Mouse (Mus musculus) heart, embryonic 15.5 days (tissue): ENCODE data around the gene Ppp1r18. TPM values are rescaled to one million over a fixed set of nuclear protein-coding genes. Genes with fewer than 3 reads are reported as not detected.

Experiments
- ATAC-seq: fragments of 200-750 bp; cut with Nextera tagmentation; replicated peaks from 2 replicates; pipeline ENCODE4 v1.8.0; 2017; ENCODE audit warnings: low read depth, moderate TSS enrichment; ENCODE audit not compliant: insufficient number of reproducible peaks, insufficient read depth, low FRiP score
- H3K27ac ChIP-seq: fragments of 300-500 bp; sonication (generic); 2 replicates; pipeline ENCODE4 v1.5.1; 2015; ENCODE audit warnings: mild to moderate bottlenecking, inconsistent platforms
- H3K27me3 ChIP-seq: fragments of 300-500 bp; sonication (generic); 2 replicates; pipeline ENCODE4 v1.6.1; 2015; ENCODE audit warnings: inconsistent platforms
- H3K36me3 ChIP-seq: fragments of 300-500 bp; sonication (generic); 2 replicates; pipeline ENCODE4 v1.6.1; 2015; ENCODE audit warnings: mild to moderate bottlenecking, inconsistent platforms
- H3K4me1 ChIP-seq: fragments of 300-500 bp; sonication (generic); replicated peaks from 2 replicates; pipeline ENCODE4 v1.6.1; 2015; ENCODE audit warnings: inconsistent platforms
- H3K4me2 ChIP-seq: fragments of 300-500 bp; sonication (generic); 2 replicates; pipeline ENCODE4 v1.6.1; 2015; ENCODE audit warnings: inconsistent platforms, mild to moderate bottlenecking, moderate library complexity
- H3K4me3 ChIP-seq: fragments of 300-500 bp; sonication (generic); 2 replicates; pipeline ENCODE4 v1.5.1; 2015; ENCODE audit warnings: mild to moderate bottlenecking, inconsistent platforms
- H3K9ac ChIP-seq: fragments of 300-500 bp; sonication (generic); 2 replicates; pipeline ENCODE4 v1.6.1; 2015; ENCODE audit warnings: mild to moderate bottlenecking, inconsistent platforms
- H3K9me3 ChIP-seq: fragments of 300-500 bp; sonication (generic); replicated peaks from 2 replicates; pipeline ENCODE4 v1.6.1; 2016; ENCODE audit warnings: inconsistent platforms
- WGBS: fragments of 180-500 bp; shearing (Covaris S2); methylation state at CpG from one replicate; pipeline ENCODE4 v1.1.7; 2015; ENCODE audit warnings: mixed read lengths; 5-methylcytosine and 5-hydroxymethylcytosine counted together
- polyA plus RNA-seq: library from polyadenylated mRNA; unstranded; fragments of >200 nt; fragmentation: Nextera tagmentation; extraction: Ambion mirVana; gene quantifications from 2 replicates; pipeline ENCODE4 v1.2.1, GENCODE M21; 2015

The Ppp1r18 gene
- polyA plus RNA-seq, 1 experiment from 2014 or later: 17.9 TPM

DNA sequence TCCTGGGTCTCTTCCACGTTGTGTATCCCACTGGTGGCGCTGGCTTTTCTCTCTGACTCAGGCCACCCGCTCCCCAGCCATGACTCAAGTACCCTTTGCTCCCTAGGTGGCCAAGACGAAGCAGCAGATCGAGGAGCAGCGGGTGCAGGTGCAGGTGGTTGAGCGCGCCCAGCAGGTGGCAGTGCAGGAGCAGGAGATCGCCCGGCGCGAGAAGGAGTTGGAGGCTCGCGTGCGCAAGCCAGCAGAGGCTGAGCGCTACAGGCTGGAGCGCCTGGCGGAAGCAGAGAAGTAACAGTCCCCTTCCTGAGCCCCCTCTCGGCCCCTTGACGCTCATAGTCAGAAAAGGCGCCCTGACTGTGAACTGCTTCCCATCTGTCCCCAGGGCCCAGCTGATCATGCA, 35.7 kb upstream of the Ppp1r18 start:
- 0 out of 2 replicates have a peak overlapping the region, but pooled peaks have one; percentile 43 for H3K9ac ChIP-seq

DNA sequence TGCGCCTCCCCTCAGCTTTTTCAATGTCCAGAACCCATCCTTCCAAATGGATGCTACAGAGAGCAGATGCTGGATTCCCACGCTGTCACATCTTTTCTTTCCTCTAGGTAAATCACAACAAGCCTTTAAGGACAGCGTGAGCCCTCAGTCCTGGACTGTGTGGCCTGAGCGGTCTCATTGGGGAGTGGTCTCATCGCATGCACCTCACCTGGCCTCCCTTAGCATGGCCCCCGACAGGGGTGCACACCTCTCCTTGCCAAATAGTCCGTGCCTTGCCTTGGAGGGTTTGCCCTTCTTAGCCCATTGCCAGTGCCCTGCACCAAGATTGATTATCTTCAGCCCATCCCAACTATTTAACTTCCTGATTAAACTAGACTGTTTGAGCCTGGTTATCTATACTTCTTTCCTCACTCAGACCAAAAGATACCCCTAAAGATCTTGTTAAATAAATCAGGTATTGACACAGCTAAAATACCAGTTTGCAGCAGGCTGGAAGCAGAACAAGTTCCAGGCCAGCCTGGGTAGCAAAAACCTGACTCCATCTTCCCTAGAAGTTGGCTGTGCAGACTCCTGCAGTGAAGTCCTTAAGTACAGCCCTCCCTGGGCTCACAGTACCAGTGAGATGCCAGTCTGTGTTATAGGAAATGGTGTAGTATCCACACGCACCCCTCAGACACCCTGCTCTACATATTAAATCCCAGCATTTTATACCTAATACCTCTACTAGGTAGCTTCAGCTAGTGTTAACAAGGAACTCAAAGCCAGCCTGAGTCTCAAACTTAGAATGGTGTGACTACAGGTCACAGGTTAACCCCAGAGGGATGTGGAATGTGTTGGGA, 32.8 kb upstream of the Ppp1r18 start:
- H3K9ac ChIP-seq: no peak overlapping the region
- H3K36me3 ChIP-seq: peaks cover 69% of the 10 kb centered on the region
- ATAC-seq: no peak
- H3K27ac ChIP-seq: no peak overlapping the region
- H3K4me2 ChIP-seq: no peak overlapping the region
- 71% methylated on average over 8 of the region's 8 CpGs for WGBS
- no peaks in the 10 kb centered on the region for H3K27me3 ChIP-seq
- peaks cover 40% of the 10 kb centered on the region for H3K4me1 ChIP-seq
- no peaks in the 10 kb centered on the region for H3K9me3 ChIP-seq
- H3K4me3 ChIP-seq: no peak overlapping the region

More for the DNA sequence above, 35.7 kb upstream of the Ppp1r18 start:
- peak; percentile 75 for ATAC-seq
- H3K4me3 ChIP-seq: 0 out of 2 replicates have a peak overlapping the region, but pooled peaks have one; percentile 24
- WGBS: 2% methylated on average over 21 of the region's 21 CpGs
- peaks cover 76% of the 10 kb centered on the region for H3K36me3 ChIP-seq
- peak overlapping the region; percentile 41; the same call in 1 of the 2 replicates for H3K4me2 ChIP-seq
- peaks cover 26% of the 10 kb centered on the region for H3K4me1 ChIP-seq
- no peaks in the 10 kb centered on the region for H3K9me3 ChIP-seq
- peak overlapping the region; percentile 58 for H3K27ac ChIP-seq
- no peaks in the 10 kb centered on the region for H3K27me3 ChIP-seq

DNA sequence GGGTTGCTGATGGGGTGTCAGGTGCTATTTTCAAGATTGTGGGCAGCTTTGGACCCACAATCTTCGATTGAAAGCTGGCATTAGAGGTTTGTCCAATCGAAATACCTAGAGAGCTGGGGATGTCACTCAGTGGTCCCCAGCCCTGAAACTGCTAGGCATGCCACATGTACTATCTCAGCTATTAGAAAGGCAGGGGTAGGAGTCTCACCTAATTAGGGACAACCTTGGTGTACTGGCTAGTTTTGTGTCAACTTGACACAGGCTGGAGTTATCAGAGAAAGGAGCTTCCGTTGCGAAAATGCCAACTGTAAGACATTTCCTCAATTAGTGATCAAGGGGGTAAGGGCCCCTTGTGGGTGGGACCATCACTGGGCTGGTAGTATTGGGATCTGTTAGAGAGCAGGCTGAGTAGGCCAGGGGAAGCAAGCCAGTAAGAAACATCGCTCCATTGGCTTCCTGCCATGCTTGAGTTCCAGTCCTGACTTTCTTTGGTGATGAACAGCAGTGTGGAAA, 32.1 kb upstream of the Ppp1r18 start:
- no peaks in the 10 kb centered on the region for H3K9me3 ChIP-seq
- 17% methylated on average over 5 of the region's 5 CpGs for WGBS
- H3K27ac ChIP-seq: peak overlapping the region; percentile 48
- H3K4me3 ChIP-seq: no peak overlapping the region
- H3K27me3 ChIP-seq: no peaks in the 10 kb centered on the region
- peaks cover 40% of the 10 kb centered on the region for H3K4me1 ChIP-seq
- no peak for ATAC-seq
- H3K36me3 ChIP-seq: peaks cover 62% of the 10 kb centered on the region
- no peak overlapping the region for H3K4me2 ChIP-seq
- no peak overlapping the region for H3K9ac ChIP-seq

DNA sequence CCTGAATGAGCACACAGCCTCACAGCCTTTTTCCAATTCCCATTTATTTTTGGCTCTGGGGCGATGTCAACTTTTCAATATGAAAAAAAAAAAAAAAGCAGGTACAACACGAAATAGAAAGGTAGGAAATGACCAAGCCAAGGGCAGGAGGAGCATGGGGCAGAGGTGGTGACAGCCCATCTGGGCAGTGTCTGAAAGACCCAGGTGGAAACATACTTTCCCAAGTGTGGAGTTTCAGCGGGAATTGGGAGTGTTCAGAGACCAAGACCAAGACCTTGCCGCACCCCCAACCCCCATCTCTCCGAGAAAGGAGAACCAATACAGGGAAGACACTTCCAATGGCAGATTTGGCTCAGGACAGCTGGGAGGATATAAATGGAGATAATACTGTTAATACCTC, 31.5 kb upstream of the Ppp1r18 start:
- Histone ChIP-seq H3K27me3 (no peaks in the 10 kb centered on the region), H3K9me3 (no peaks in the 10 kb centered on the region), H3K4me1 (peaks cover 43% of the 10 kb centered on the region), H3K4me3 (no peak overlapping the region), H3K4me2 (0 out of 2 replicates have a peak overlapping the region, but pooled peaks have one; percentile 77), H3K36me3 (peaks cover 56% of the 10 kb centered on the region), H3K9ac (no peak overlapping the region), H3K27ac (no peak overlapping the region)
- ATAC-seq: no peak
- WGBS: 46% methylated on average over 5 of the region's 5 CpGs

DNA sequence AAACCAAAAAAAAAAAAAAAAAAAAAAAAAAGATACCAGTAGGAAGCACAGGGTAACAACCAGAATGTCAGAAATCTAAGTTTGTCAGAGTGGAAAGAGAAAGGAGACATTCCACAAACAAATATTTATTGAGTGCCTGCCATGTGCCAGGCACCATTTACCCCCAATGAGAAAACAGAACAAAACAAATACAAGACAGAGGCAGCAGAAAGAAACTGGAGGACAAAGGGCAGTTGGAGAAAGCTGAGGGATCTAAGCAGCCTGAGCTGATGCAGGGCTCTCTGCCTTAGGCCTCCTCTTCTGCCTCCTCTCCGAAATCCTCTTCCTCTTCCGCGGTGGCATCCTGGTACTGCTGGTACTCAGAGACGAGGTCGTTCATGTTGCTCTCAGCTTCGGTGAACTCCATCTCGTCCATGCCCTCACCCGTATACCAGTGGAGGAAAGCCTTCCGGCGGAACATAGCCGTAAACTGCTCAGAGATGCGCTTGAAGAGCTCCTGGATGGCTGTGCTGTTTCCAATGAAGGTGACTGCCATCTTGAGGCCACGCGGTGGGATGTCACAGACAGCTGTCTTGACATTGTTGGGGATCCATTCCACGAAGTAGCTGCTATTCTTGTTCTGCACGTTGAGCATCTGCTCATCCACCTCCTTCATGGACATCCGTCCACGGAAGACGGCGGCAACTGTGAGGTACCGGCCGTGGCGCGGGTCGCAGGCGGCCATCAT, 30.5 kb upstream of the Ppp1r18 start:
- no peaks in the 10 kb centered on the region for H3K9me3 ChIP-seq
- H3K9ac ChIP-seq: peak overlapping the region; percentile 85; the same call in 1 of the 2 replicates
- H3K36me3 ChIP-seq: peaks cover 53% of the 10 kb centered on the region
- H3K4me3 ChIP-seq: peak overlapping the region; percentile 68
- H3K27ac ChIP-seq: no peak overlapping the region; the same call in 1 of the 2 replicates
- WGBS: 71% methylated on average over 26 of the region's 26 CpGs
- H3K4me2 ChIP-seq: peak overlapping the region; percentile 77
- no peak for ATAC-seq
- H3K4me1 ChIP-seq: peaks cover 46% of the 10 kb centered on the region
- H3K27me3 ChIP-seq: no peaks in the 10 kb centered on the region

DNA sequence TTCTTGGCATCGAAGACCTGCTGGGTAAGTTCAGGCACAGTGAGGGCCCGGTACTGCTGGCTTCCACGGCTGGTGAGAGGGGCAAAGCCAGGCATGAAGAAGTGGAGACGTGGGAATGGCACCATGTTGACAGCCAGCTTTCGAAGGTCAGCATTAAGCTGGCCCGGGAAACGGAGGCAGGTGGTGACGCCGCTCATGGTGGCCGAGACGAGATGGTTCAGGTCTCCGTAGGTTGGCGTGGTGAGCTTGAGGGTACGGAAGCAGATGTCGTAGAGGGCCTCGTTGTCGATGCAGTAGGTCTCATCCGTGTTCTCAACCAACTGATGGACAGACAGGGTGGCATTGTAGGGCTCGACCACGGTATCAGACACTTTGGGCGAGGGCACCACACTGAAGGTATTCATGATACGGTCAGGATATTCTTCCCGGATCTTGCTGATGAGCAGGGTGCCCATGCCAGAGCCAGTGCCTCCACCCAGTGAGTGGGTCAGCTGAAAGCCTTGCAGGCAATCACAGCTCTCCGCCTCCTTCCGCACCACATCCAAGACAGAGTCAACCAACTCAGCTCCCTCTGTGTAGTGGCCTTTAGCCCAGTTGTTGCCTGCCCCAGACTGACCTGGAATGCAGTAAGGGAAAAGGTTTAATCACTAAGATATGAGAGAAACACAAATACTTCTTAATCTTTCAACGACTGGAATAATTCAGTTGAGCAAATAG, 29.8 kb upstream of the Ppp1r18 start:
- 70% methylated on average over 26 of the region's 26 CpGs for WGBS
- H3K4me3 ChIP-seq: peak overlapping the region; percentile 68
- H3K4me2 ChIP-seq: peak overlapping the region; percentile 77
- ATAC-seq: no peak
- H3K9me3 ChIP-seq: no peaks in the 10 kb centered on the region
- no peaks in the 10 kb centered on the region for H3K27me3 ChIP-seq
- H3K4me1 ChIP-seq: peaks cover 40% of the 10 kb centered on the region
- H3K9ac ChIP-seq: peak overlapping the region; percentile 85
- peak overlapping the region; percentile 96; the same call in 1 of the 2 replicates for H3K27ac ChIP-seq
- H3K36me3 ChIP-seq: peaks cover 53% of the 10 kb centered on the region

DNA sequence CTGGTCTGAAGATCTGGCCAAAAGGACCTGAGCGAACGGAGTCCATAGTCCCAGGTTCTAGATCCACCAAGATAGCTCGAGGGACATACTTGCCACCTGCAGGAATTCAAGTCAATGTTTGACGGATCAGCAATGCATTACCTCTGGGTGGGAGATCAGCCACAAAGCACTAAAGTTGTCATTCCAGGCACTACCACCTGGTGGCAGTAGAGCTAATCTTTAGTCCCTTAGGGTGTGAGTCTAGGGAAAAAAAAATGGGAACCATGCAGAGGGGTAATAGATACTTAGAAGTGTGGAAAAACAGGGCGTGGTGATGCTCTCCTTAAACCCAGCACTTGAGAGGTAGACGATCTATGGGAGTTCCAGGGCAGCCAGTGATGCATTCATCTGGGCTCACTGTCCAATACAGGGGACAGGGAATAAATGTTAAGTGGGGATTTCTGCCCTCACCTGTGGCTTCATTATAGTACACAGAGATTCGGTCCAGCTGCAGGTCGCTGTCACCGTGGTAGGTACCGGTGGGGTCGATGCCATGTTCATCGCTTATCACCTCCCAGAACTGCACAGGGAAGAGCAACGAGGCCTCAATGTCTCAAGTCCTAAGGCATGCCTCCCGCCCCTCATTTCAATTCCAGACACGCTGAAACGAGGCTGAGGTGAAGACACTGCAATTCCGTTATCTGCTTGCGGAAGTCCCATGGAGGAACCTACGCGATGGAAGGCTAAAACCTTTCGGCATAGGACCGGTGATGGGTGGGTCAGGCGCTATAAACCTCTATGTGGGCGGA, 29.0 kb upstream of the Ppp1r18 start:
- Histone ChIP-seq H3K27ac (peak overlapping the region; percentile 96), H3K36me3 (peaks cover 46% of the 10 kb centered on the region), H3K4me1 (peaks cover 40% of the 10 kb centered on the region), H3K4me2 (peak overlapping the region; percentile 77), H3K9ac (peak overlapping the region; percentile 85), H3K9me3 (no peaks in the 10 kb centered on the region), H3K27me3 (no peaks in the 10 kb centered on the region), H3K4me3 (peak overlapping the region; percentile 68)
- WGBS: 6% methylated on average over 24 of the region's 24 CpGs
- no peak for ATAC-seq

DNA sequence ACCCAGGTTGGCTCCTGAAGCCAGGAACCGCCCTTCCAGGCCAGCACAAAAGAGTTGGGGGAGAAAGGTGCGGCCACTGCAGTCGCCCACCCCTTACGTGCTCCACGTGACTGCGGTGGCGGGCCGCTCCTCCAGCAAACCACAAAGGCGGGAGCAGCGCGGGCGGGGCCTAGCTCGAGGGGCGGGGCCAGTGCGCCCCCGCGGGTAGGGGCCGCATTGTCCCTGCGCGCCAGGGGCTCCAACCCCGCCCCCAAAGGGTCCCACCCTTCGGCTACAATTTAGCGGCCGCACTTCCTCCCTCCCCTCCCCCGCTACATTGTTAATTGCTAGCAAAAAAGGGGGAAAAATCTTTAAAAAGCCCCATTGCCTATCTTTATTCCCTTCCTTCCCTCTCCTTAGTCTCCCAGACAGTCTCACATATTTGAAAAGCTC, 28.4 kb upstream of the Ppp1r18 start:
- Histone ChIP-seq H3K27ac (peak overlapping the region; percentile 96), H3K9ac (peak overlapping the region; percentile 85), H3K4me1 (peaks cover 42% of the 10 kb centered on the region), H3K4me3 (peak overlapping the region; percentile 68), H3K27me3 (no peaks in the 10 kb centered on the region), H3K4me2 (peak overlapping the region; percentile 77), H3K36me3 (peaks cover 41% of the 10 kb centered on the region), H3K9me3 (no peaks in the 10 kb centered on the region)
- under 1% methylated on average over 25 of the region's 25 CpGs for WGBS
- ATAC-seq: peak; percentile 48

DNA sequence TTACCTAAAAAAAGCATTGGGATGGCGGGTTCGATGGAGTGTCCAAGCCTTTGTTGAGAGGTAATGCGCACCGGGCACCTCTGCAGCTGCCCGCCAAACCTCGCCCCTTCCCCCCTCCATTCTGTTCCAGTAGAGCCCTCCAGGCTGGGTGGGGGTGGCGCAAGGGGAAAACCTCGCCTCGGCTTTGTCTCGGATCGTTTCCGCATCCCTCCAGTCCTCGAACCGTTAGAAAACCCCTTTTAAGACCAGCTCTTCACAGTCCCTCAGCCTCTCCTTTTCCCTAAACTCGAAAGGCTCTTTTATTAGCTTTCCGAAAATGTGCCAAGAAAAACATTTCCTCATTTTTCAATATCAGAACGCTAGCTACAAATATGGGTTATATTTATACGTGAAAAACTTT, 27.9 kb upstream of the Ppp1r18 start:
- peak overlapping the region; percentile 77 for H3K4me2 ChIP-seq
- peaks cover 36% of the 10 kb centered on the region for H3K36me3 ChIP-seq
- H3K4me3 ChIP-seq: peak overlapping the region; percentile 68
- 0 out of 2 replicates have a peak, but pooled peaks have one; percentile 10 for ATAC-seq
- H3K27me3 ChIP-seq: no peaks in the 10 kb centered on the region
- WGBS: under 1% methylated on average over 18 of the region's 18 CpGs
- peaks cover 46% of the 10 kb centered on the region for H3K4me1 ChIP-seq
- H3K27ac ChIP-seq: peak overlapping the region; percentile 96
- H3K9ac ChIP-seq: peak overlapping the region; percentile 85
- H3K9me3 ChIP-seq: no peaks in the 10 kb centered on the region

DNA sequence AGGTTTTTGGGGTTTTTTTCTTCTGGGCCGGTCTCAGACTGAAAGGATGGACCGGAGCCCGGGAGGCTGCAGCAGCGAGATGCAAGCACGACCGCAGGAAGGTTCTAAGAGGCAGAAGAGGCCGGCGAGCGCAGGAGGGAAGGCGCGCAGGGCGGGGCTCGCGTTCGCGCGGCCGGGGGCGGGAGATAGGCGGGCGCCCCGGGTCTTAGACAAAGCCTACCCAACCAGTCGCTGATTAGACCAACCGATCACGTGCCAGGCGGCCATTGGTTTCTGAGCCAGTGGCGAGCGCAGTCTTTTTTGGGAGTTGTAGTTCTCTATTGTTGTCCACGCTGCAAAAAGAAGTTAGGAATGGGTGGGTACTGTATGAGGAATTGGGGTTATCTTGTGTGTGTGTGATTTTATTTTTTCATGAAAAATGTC, 27.3 kb upstream of the Ppp1r18 start, which contains the start of gene Tubb5:
TSS of gene Tubb5 (minus strand) at position 185 of the 423 bp plus-strand sequence.
- Histone ChIP-seq H3K36me3 (peaks cover 30% of the 10 kb centered on the region), H3K9ac (peak within 1 kb of the TSS; percentile 85), H3K4me1 (peaks cover 47% of the 10 kb centered on the region), H3K27ac (peak within 1 kb of the TSS; percentile 96), H3K9me3 (no peaks in the 10 kb centered on the region), H3K4me3 (peak within 1 kb of the TSS; percentile 68), H3K4me2 (peak within 1 kb of the TSS; percentile 77), H3K27me3 (no peaks in the 10 kb centered on the region)
- under 1% methylated on average over 29 of the region's 29 CpGs for WGBS
- ATAC-seq: peak; percentile 74
